11 mouse cellular contexts compared by ENCODE assay signal in the genomic region with DNA sequence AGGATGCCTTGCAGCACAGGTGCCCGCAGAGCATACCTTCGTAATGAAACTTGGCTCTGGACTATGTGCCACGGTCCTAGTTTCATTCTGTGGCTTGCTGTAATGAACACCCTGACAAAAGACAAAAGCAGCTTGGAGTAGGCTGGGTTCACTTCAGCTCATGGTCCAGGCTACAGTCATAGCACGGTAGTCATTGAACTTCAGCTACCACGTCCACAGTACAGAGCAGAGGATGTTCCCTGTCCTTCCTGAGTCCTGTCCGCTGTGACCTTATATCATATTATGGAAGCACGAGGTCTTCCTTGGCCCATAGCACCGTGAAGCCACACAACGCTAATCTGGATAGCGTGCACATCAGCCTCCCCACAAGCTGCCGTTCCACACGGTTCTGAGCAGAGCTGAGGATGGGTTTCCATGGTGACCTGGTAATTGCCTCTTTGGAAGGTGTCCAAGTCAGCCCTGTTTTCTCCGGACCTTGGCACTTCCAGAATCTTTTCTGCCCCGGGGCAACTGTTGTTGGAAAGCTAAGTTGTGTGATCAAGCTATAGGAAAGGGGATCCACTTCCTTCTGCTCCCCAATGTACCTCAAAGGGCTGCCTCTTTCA. TPM values are rescaled to one million over a fixed set of nuclear protein-coding genes. Genes with fewer than 3 reads are reported as not detected.
DNase-seq lines count a peak whose midpoint lies in the region; ATAC-seq and TF ChIP-seq lines count a peak whose summit lies in the region.
"Had no signal": no experiment of that assay in that cellular context is flagged by ENCODE, and none has a peak within 500 bp of the region (broad histone marks: within the 10 kb centered on the region; RNA-seq: fewer than 3 reads in every experiment).

No protein-coding gene starts in this region.

- H3K27ac ChIP-seq in intestine, embryonic 14.5 days (ENCODE audit: low read depth), result no peak overlapping the region
- no peak overlapping the region for H3K27ac ChIP-seq in intestine, postnatal 0 days (ENCODE audit: low read depth, low read length)
- H3K27ac ChIP-seq in forebrain, postnatal 0 days (ENCODE audit: low read depth, low read length), result no peak overlapping the region
- no peak overlapping the region for H3K27ac ChIP-seq in kidney, embryonic 16.5 days (ENCODE audit: low read length)

- no peaks in the 10 kb centered on the region for H3K27me3 ChIP-seq in intestine, embryonic 14.5 days (replicated peaks; ENCODE audit: control insufficient read depth, insufficient read depth, low read length)
- no peaks in the 10 kb centered on the region for H3K27me3 ChIP-seq in intestine, postnatal 0 days (replicated peaks; ENCODE audit: control insufficient read depth, insufficient read depth, low read length)
- H3K27me3 ChIP-seq in forebrain, postnatal 0 days (ENCODE audit: insufficient read depth, low read length), result no peaks in the 10 kb centered on the region
- no peaks in the 10 kb centered on the region for H3K27me3 ChIP-seq in kidney, embryonic 16.5 days (ENCODE audit: insufficient read depth, low read length)

- 0 out of 2 replicates have a peak, but pooled peaks cover 3% of the 10 kb centered on the region for H3K4me1 ChIP-seq in intestine, embryonic 14.5 days (replicated peaks; ENCODE audit: control insufficient read depth, insufficient read depth, low read length)
- no peaks in the 10 kb centered on the region for H3K4me1 ChIP-seq in intestine, postnatal 0 days (replicated peaks; ENCODE audit: control insufficient read depth, insufficient read depth, low read length)
- H3K4me1 ChIP-seq in forebrain, postnatal 0 days (ENCODE audit: insufficient read depth), result peaks cover 5% of the 10 kb centered on the region
- no peaks in the 10 kb centered on the region for H3K4me1 ChIP-seq in kidney, embryonic 16.5 days (ENCODE audit: insufficient read depth, low read length)

- intact Hi-C loops in left cerebral cortex, postnatal 14 days (cut with DNase I), result no loop called here

- H3K9ac ChIP-seq in intestine, embryonic 14.5 days (ENCODE audit: low read length), result no peak overlapping the region
- H3K9ac ChIP-seq in intestine, postnatal 0 days (ENCODE audit: low read depth, low read length), result no peak overlapping the region
- H3K9ac ChIP-seq in forebrain, postnatal 0 days, result no peak overlapping the region
- H3K9ac ChIP-seq in kidney, embryonic 16.5 days (replicated peaks; ENCODE audit: low read length), result no peak overlapping the region

- DNase-seq in intestine, embryonic 14.5 days (ENCODE audit: low spot score), result no peak
- DNase-seq in NIH3T3 (ENCODE audit: low read depth), result peak; percentile 6
- peak; percentile 76 for DNase-seq in forebrain, postnatal 0 days
- peak; percentile 36 to 64 for DNase-seq in left cerebral cortex, postnatal 14 days (ENCODE audit: low spot score in 2 of 2)
- DNase-seq in spleen, postnatal 36 days (ENCODE audit: low spot score in 2 of 2), result no peak
- no peak for DNase-seq in urinary bladder, adult 18-20 months (ENCODE audit: low spot score in 2 of 2)
- DNase-seq: heart, postnatal 4 days; thymus, postnatal 25 days had no signal

- H3K36me3 ChIP-seq in intestine, embryonic 14.5 days (ENCODE audit: control insufficient read depth, insufficient read depth, low read length), result no peaks in the 10 kb centered on the region
- no peaks in the 10 kb centered on the region for H3K36me3 ChIP-seq in intestine, postnatal 0 days (ENCODE audit: control insufficient read depth, insufficient read depth)
- H3K36me3 ChIP-seq in forebrain, postnatal 0 days (ENCODE audit: insufficient read depth), result no peaks in the 10 kb centered on the region
- no peaks in the 10 kb centered on the region for H3K36me3 ChIP-seq in kidney, embryonic 16.5 days (ENCODE audit: insufficient read depth, low read length)

- no peak overlapping the region for H3K4me3 ChIP-seq in intestine, embryonic 14.5 days (ENCODE audit: low read depth, low read length)
- no peak overlapping the region for H3K4me3 ChIP-seq in intestine, postnatal 0 days (ENCODE audit: low read depth, low read length)
- no peak overlapping the region for H3K4me3 ChIP-seq in forebrain, postnatal 0 days (ENCODE audit: low read depth, low read length)
- no peak overlapping the region for H3K4me3 ChIP-seq in kidney, embryonic 16.5 days (ENCODE audit: low read length)

- TF ChIP-seq CTCF in intestine, postnatal 0 days (IDR thresholded peaks at IDR 0.05; ENCODE audit: low read depth), result no peak
- no peak for TF ChIP-seq CTCF in forebrain, postnatal 0 days (IDR thresholded peaks at IDR 0.05; ENCODE audit: low read depth)

- no peak overlapping the region for H3K4me2 ChIP-seq in intestine, embryonic 14.5 days (ENCODE audit: low read length)
- H3K4me2 ChIP-seq in intestine, postnatal 0 days (replicated peaks; ENCODE audit: low read depth), result no peak overlapping the region
- H3K4me2 ChIP-seq in forebrain, postnatal 0 days (ENCODE audit: low read depth), result no peak overlapping the region
- no peak overlapping the region for H3K4me2 ChIP-seq in kidney, embryonic 16.5 days (replicated peaks; ENCODE audit: low read depth, low read length)

- ATAC-seq in intestine, embryonic 14.5 days (replicated peaks; ENCODE audit: low FRiP score, low TSS enrichment, low read depth), result 0 out of 2 replicates have a peak, but pooled peaks have one; percentile 23
- no peak for ATAC-seq in intestine, postnatal 0 days
- peak; percentile 86 for ATAC-seq in forebrain, postnatal 0 days
- no peak for ATAC-seq in kidney, embryonic 16.5 days (ENCODE audit: low FRiP score, low TSS enrichment)
- ATAC-seq: activated CD4-positive, CD25-positive, alpha-beta regulatory T cell, adult 4 months had no signal

- no peaks in the 10 kb centered on the region for H3K9me3 ChIP-seq in intestine, embryonic 14.5 days (ENCODE audit: control insufficient read depth, low read length)
- H3K9me3 ChIP-seq in intestine, postnatal 0 days (ENCODE audit: control insufficient read depth), result no peaks in the 10 kb centered on the region
- H3K9me3 ChIP-seq in forebrain, postnatal 0 days (ENCODE audit: low read length), result no peaks in the 10 kb centered on the region
- H3K9me3 ChIP-seq in kidney, embryonic 16.5 days (ENCODE audit: low read length), result peaks cover 4% of the 10 kb centered on the region; the same call in 1 of the 2 replicates

- WGBS in intestine, embryonic 14.5 days, result 75% methylated on average over 14 of the region's 14 CpGs
- WGBS in intestine, postnatal 0 days, result 77% methylated on average over 14 of the region's 14 CpGs
- 33% methylated on average over 14 of the region's 14 CpGs for WGBS in forebrain, postnatal 0 days
- WGBS in kidney, embryonic 16.5 days, result 80% methylated on average over 14 of the region's 14 CpGs

RNA-seq across cellular contexts. Expression of a gene that starts 42.5 kb away (rescaled TPM):
- 1.4 and 1.8 TPM in 2 replicates for polyA plus RNA-seq in intestine, embryonic 14.5 days (2014; fragmentation: Nextera tagmentation; extraction: Ambion mirVana)
- polyA plus RNA-seq in intestine, postnatal 0 days (2015; fragmentation: Nextera tagmentation; extraction: Ambion mirVana), result 2.4 and 3.0 TPM in 2 replicates
- total RNA-seq in forebrain, postnatal 0 days (2014; rRNA removed), result 47.9 and 84.0 TPM in 2 replicates
- polyA plus RNA-seq in forebrain, postnatal 0 days (2015; fragmentation: Nextera tagmentation; extraction: Ambion mirVana), result 44.0 and 58.9 TPM in 2 replicates
- 10 to 100 TPM; 23.8 to 28.8 TPM for total RNA-seq in left cerebral cortex, postnatal 14 days (2021)
- polyA plus RNA-seq in kidney, embryonic 16.5 days (2015; fragmentation: Nextera tagmentation; extraction: Ambion mirVana), result 23.0 and 25.8 TPM in 2 replicates

Comparison
In these comparisons a context has a peak if more than half of its experiments do, and no peak if none do; other contexts are left out.
1. ATAC-seq: peak in intestine, embryonic 14.5 days (single experiment) and forebrain, postnatal 0 days (single experiment); none in intestine, postnatal 0 days (single experiment) and kidney, embryonic 16.5 days (single experiment).
2. DNase-seq: peak in NIH3T3 (single experiment), forebrain, postnatal 0 days (single experiment) and left cerebral cortex, postnatal 14 days (2 of 2); none in intestine, embryonic 14.5 days (single experiment), spleen, postnatal 36 days (0 of 2) and urinary bladder, adult 18-20 months (0 of 2).